Mouse (Mus musculus) cerebellum, adult 18-20 months (tissue): ENCODE measurements at regions not wholly inside any gene's neighbourhood (a gene's known extent, or its start where the extent isn't known, plus 50 kb on each side); places are given as distances from the start of the nearest gene placed in this dataset.

Experiments used
- DNase-seq, 2 experiments: peaks; one replicate each; pipeline ENCODE4 v3.0.0; 2021

DNA sequence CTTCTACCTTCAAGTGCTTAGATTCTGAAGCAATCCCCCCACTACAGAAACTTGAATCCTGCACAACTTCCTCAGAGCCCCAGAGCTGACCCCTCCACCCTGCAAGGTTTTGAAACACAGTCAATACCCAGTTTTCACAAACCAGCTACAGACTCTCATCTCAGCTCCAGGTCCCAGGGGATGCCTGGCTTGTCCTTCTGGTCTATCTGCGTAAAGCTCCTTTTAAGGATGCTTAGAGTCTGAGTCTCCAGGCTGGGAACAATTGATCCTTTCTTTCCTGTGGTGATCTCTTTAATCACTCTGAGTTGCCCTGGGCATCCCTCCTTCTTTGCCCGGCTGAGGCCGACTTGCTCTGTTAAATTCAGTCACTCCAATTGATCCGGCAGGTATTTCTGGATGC is 500.4 kb downstream of the Med13l start:
- no peak for DNase-seq

DNA sequence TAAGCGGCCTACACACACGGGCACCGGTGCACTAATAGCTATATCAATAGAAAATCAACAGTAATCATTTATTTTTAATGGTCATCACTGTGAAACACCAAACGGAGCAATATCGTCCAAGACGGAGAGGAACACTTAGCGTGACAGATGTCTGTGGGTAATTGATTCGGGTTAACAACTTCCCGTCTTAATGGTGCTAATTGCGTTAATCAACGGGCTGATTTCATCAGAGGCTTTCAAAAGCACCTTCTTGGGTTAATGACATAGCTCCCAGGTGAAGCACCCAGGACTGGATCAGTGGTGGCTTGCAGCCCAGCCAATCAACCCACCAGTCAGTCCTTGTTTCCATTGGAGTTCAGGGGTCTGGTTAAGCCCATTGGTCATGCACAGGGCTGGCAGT is 502.0 kb downstream of the Med13l start:
- DNase-seq: no peak

DNA sequence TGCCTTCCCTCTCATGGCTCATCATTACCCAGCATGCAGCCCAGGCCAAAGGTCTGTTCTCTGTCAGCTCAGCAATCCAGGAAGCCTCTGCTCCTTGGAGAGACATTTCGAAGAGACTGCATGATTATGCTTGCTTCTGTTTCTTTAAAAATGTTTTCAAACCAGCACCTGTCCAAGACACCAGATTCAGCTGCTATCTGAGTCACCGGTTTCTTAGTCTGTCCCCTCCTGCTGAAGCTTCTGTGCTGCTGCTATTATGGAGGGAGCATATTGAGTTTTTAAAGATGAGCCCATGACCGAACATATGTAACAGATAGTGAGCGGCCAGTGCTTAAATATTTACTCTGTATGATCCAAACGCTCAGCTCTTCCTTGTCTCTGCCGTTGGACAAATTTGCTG is 506.2 kb downstream of the Med13l start:
- DNase-seq: no peak

DNA sequence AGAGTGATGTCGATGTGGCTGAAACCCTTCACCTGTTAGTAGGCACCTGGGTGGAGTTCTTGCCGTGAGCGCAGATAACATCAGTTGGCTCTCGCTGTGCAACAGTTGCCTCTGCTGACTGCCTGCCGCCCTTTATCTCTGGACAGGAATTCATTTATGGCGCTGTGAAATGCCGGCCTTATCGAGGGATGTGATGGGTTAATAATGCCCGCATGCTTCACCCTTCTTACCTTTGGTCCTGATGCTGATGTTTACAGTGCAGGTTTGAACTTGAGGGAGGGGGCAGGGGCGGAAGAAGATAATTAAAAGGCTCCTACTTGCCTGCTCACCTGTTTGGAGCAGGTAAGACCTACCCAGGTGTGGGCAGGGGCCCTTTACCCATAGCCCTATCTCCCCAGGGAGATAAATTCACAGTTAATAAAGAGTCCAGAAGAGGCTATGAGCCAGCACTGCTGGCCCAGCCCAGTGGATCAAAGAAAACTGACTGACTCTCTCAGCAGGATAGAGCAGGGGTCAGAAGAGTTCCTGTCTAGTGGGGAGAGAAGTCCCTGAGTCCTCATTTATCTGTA is 509.4 kb downstream of the Med13l start:
- DNase-seq: no peak

DNA sequence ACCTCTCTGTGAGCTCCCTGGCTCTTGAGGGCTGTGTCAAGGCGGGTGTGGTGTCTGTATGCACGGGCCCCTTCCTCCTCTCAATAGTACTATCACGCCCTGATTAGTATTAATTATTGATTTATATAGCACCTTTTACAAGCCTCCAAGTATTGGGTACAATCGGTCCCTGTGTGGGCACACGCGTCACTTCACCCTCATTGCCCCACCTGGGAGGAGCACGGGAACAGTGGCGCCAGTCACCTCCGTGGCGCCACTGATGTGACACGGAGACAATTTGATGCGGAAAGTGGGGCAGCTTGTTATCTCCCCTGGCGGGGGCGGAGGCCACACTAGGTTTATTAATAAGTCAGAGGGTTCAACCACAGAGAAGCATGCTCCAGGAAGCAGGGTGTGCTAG is 512.2 kb downstream of the Med13l start:
- DNase-seq: no peak

DNA sequence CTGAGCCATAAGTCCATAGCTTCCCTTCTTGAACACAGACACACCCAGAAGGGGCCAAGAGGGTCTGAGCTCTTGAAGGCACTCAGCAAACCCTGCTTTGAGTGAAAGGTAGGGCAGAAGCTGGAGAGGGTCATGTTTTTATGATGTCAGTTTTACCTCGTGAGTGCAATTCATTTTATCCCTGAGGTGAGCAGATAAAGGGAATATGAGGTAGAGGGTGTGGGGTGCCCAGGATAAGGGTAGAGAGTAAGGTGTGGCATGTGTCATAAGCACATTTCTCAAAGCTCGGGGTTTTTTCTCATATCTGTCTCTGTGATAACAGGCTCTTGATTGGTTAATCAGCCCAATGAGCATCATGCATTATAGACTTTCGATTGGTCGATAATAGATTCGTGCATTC is 520.3 kb downstream of the Med13l start:
- DNase-seq: no peak

DNA sequence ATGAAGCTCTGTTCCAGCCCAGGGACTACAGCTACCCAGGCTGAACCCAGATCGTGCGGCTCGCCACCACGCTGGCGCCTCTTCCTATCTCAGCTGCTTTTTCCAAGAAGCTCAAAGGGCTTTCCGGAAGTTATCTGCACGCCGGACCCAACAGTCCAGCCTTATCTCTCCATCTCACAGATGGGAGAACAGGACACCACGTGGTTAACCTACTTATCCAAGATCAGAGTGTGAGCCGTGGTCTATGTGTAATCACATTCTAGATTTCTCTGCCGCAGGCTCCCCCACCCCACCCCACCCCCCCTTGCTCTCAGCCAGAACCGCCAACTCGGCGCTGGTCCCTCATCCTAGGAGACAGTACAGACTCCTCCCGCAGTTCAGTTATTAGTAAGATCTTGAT is 522.4 kb downstream of the Med13l start:
- DNase-seq: no peak

DNA sequence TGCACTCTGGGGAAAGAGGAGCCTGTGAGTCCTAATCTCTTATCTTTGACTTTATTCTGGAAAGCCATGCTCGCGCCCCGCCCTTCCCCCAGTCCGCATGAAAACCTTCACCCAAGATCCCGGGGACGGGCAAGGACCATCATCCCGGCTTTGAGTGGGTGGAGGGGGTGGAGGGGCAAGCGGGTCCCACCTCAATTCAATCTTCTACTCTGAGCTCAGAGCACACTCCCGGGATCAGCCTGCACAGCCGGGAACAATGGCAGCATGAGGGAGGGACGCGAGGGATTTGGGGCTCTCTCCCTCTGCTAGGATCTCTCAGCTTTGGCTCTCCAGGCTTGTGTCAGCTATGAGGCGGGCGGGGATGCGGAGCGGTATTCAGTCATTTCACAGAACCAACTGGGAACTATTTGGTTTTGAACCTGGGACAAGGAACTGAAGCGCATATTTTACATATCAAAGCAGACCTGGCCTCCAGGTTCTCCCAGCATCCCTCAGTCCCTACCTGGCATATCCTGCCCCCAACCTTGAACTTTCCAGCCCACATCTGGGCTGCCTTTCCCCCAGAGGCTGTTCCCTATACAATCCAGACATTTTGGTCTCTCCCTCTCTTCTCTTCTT is 537.2 kb downstream of the Med13l start:
- DNase-seq: no peak

DNA sequence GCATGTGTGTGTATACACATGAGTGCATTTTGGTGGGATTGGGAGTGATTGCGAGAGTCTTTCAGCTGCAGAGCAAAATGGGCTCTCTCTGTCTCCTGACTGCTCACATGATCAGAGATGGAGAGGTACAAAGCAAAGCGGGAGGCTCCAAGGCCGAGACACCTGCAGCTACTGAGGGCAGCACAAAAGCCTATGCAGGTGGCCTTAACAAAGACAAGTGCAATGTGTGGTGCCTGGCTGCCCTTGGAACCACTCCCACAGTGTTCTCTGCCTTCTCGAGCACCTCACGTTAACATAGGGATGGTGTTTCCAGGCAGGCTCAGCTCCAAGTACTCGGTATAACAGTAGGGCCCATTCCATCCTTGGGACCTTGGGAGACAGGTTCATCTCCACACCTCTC is 539.3 kb downstream of the Med13l start:
- DNase-seq: no peak

DNA sequence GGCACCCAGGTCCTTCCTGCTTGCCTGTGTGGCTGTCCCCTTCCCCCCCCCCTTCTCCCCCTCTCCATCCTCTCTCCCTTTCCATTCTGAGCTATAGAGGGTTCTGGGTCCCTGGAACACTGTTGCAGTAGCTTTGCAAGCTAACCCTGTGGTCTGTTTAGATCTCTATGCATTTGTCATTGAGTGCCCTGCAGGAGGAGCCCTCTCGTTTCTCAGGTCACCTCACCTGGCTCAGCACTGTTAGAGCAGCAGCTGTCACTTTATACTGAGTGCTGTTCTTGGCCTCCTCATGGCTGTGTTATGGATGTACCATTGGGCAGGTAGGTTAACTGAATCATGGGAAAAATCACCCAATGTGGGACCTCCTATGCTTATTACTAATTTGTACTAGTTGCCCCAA is 543.0 kb downstream of the Med13l start:
- DNase-seq: no peak

DNA sequence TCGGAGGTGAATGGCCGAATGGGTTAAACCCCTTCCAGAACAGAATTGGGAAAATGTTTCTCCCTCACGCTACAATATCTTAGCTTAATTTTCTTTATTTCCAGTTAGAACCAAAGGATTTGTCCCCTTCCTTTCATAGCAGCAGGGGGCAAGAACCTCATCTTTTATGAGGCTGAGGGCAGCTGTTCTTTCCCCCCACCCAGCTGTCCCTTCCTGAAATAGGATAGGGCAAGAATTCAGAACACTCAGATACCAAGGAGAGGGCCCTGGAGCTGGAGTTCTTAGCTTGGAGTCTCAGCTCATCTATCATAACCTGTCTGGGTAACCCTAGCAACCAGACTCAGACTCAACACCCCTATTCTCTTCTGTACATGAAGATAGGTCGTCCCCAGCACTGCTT is 547.4 kb downstream of the Med13l start:
- DNase-seq: no peak

DNA sequence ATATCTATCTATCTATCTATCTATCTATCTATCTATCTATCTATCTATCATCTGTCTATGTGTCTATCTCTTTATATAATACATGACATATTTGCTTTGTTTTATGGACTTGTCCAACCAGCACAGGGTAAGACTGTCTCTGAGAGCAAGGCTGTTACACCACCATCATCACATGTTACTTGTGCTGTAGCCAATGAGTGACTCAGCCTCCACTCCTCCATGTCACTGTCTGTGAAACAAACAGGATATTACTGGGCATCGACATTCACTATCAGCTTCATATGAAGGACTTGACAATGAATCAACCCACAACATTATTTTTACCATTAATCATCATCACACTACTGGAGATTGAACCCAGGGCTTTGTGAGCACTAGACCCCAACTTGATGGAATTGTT is 549.0 kb downstream of the Med13l start:
- DNase-seq: no peak

DNA sequence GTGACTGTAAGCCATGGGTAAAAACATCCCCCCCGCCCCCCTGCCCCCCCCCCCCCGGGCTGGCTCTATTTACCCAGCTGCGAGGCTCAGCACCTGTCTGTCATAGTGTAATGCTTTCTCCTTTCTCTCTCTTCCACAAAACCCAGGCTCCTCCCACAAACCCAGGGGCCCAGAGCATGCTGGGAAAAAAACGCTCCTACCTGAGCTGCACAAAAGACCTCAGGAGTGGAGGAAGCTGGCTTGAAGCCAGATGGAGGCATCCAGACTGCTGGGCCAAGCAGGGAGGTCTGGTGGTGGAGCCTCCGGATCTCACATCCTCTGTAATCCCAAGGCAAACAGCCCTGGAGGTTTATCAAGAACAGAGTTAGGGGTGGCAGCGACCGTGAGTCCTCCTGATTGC is 553.6 kb downstream of the Med13l start:
- DNase-seq: no peak

DNA sequence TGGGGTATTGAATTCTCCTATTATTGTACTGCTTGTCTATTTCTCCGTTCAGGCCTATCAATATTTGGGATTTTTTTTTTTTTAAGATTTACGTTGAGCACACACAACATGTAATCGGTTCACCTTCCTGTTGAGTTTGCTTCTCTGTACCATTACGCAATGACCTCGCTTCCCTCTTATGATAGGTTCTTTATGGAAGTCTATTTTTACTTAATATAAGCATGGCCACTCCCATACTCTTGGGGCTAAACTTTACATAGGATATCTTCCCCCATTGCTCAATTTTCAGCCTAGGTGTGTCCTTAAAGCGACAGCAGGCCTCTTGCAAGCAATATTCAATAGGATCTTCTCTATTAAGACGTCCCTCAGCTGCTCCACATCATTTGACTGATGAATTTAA is 544.7 kb upstream of the Tbx3 start:
- DNase-seq: no peak

DNA sequence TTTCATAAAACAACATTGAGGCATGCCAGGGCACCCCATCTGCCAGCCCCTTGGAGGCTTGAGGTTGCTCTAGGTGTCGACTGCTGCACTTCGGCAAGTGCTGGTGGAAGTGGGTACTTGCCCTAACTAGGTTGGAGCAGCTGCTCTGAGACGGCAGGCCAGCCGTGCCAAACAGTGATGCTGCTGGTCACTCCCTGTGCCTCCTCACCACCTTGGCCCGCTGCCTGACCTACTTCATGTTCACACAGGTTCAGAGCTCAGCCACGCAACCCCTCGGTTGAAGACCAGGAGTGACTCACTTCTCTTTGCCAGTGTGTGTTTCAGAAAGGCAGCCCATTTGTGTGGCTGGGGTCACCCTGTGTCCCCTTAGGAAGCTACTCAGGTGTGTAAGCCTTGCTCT is 540.3 kb upstream of the Tbx3 start:
- DNase-seq: no peak

DNA sequence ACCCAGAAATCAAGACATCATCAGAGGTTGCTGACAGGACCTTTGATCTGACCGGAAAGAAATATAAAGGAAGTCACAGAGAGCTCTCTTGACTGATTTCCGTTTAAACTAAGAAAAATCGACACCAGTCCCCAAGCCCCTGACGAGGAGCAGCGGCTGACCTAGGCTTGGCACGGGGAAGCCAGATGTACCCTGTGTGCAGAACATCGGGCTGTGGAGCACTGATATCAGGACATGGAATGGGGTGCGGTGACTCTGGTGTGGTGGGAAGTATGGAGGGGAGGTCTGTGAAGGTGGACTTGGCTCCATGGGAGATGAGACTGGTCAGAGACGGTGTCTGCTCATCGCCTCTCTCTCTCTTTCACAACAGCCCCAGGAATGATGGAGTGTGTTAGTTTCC is 539.0 kb upstream of the Tbx3 start:
- DNase-seq: no peak

DNA sequence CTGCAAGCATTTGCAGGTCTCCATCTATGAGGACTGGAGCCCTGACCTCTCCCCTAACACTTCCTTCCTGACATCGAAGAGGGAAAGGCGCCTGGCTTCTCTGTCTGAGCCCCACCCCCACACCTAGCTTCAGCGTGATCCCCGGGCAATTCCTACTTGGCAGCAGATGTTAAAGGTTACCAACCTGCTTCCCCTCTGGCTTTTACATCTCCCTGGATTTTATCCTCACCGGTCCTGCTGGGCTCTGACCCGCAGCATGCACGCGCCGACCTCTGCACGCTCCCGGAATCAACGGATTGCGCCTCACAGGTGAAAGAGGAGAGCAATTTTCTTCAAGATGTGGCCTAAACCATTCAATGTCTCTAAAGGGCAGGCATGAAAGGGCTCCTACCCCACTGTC is 537.1 kb upstream of the Tbx3 start:
- no peak for DNase-seq

DNA sequence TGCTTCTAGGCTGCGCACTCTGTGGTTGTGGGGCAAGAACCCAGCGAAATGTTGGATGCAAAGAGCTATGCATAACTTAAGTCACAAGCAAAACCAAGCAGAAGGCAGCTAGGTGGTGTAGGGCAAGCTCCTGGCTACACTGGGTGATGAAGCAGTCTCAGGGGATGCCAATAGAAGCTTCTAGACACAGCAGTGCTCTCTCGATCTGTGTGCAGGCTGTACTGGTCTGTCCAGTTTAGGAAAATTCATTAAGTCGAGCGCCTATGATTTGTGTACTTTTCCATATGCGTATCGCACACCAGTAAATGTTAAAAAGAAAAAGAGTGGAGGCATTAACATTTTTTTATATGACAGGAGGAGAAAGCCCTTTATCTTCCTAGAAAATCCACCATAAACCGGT is 533.6 kb upstream of the Tbx3 start:
- DNase-seq: no peak

DNA sequence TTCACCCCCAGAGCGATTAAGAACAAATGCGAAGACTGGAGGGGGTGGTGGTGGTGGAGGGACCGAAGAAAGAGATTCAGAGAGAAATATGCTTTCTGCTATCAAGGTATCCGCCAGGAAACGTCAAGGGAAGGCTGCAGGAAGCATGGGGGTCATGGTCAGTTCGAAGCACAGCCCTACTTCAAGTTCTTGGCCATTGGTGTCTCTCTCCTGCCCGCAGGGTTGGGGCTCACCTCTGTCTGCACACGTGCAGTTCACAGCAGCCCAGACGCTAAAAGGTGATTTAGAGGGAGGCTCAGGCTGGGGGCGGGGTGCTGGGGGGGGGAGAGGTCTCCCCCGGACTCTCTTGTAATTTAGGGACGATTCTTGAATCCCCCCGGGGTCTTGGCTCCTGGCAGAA is 533.1 kb upstream of the Tbx3 start:
- DNase-seq: no peak

DNA sequence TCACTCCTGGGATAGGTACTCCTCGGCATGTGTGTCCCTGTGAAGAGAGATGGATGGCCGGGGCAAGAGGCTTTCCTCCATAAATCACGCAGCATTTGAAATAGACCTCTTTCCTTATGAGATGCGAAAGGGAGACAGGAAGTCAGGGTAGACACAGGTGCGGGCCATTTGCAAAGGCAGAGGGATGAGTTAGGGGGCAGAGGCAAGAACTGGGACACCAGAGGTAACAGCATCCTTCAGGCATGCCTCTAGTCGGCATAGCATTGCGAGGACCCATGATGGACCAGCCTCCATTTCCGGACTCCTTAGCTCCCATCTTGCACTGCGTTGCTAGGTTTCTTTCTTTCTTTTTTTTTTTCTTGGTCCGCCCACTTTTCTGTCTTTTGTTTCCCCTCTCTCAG is 532.6 kb upstream of the Tbx3 start:
- DNase-seq: no peak

DNA sequence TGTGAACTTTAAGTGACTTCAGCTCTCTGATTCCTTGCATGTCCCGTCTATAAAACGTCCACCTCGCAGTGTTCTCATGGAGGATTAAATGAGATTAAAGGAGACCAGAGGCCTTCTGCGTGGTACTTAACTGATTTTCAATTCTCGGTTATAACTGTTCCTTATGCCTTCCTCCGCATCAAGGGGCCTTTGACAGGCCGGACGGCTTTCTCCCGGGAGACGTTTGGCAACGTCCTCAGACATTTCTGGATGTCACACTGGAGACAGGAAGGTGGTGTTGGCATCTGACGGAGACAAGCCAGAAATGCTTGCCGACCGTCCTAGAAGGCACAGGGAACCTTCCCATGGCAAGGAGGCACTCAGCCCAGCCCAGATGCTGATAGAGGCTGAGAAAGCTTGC is 532.2 kb upstream of the Tbx3 start:
- DNase-seq: no peak

DNA sequence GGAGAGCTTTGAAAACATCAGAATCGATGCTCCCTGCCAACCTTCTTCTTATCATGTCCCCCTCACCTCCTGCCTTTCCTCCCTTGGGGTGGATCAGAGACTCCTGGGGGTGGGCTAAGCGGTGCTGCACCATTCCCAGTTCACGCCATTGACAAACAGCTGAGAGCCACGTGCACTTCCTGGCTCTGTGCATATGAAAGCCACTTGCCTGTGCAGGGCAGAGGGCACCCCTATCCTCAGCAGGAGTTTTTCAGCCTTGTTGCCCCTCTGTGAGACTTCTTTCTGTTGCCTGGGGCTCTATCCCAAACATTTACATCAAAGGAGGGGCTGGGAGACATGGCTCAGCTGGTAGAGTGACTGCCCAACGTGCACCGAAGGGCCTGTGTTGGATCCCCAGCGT is 531.1 kb upstream of the Tbx3 start:
- DNase-seq: no peak

DNA sequence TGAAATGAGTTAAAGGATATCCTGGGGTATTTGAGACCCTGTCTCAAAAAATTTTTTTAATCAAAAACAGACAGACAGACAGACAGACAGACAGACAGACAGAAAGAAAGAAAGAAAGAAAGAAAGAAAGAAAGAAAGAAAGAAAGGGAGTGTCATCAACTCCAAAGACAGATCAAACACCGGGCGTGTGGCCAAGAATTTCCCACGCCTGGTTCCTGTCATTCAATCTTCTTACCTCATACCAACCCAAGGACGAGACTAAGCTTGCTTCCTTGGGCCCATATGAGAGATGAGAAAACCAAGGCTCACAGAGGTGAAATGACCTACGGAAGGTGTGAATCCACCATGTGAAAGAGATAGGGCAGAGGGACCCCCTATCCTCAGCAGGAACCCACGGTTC is 530.7 kb upstream of the Tbx3 start:
- DNase-seq: no peak

DNA sequence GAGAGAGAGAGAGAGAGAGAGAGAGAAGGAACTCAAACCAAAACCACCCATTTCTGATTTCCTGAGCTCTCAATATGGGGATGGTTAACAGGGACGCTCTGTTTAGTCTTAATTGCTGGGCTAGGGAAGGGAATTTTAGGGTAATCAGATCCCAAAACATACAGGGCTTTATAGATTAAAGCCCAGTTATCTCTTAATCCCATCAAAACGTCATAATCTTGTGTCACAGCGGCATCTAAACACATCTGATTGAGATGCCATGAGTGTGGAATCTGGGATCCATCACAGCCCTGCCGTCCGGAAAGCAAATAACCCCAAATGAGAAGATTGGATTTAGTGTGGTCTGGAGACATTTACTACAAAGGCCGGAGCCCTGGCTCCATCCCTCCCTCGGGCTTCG is 527.1 kb upstream of the Tbx3 start:
- DNase-seq: no peak

DNA sequence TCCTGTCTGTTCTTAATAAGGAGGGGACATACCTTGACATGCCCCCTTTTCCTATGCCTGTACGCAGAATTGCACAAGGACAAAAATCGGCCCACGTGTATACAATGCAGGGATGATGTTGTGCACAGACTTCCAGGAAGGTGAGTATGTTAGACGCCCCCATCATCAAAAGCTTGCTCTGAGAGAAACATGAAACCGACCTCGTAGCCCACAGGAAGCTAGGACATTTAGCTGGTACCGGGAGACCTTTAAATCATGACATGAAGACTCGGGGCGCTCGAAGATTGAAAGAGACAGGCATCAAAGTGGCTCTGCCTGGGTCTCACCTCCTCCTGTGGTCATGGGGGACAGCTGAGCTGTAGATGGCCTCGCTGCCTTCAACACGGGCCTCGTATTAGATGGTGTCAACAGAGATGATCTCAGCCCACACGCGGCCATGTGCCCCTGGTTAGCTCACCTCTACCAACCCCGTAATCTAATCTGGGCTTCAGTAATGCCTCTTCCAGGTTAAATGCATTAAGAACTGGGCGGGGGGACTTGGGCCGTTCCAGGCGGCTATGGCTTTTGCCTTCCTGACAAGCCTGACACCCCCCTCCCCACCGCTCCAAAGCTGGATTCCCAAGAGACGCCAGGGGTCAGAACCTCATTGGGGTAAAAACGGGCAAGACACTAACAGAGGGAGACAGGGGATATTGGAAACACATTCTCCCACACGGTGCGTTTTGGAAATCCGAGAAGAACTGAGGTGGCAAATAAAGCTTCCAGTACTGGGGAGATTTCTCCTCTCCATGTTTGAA is 520.9 kb upstream of the Tbx3 start:
- no peak for DNase-seq
